Mouse (Mus musculus): ENCODE data around the gene Srp54c. TPM values are rescaled to one million over a fixed set of nuclear protein-coding genes. Genes with fewer than 3 reads are reported as not detected.
A peak's percentile ranks its signal among the peaks of the same experiment; 100 is the strongest.

Gene Srp54c
- total and polyA plus RNA-seq, 3 experiments = 47.7 to 104 (median 90.0) TPM

GRCm38 (mm10) chr12:55300820-55301351, 70.9 kb downstream of the Srp54c start:
- no peak overlapping the region; the same call in 1 of the 2 replicates for H3K27ac ChIP-seq (ENCODE audit: insufficient read depth, low read depth)
- no peaks in the 10 kb centered on the region for H3K27me3 ChIP-seq (replicated peaks)
- H3K9ac ChIP-seq (ENCODE audit: insufficient read depth, low read depth) = peak overlapping the region; percentile 97
- peaks cover 21 to 36% of the 10 kb centered on the region in 2 experiments for H3K36me3 ChIP-seq (replicated peaks in 1 of 2; ENCODE audit: control insufficient read depth in 1 of 2, insufficient read depth in 1 of 2, low read length in 1 of 2)
- H3K4me2 ChIP-seq (ENCODE audit: insufficient read depth, low read depth, poor library complexity, severe bottlenecking) = peak overlapping the region; percentile 97
- dilution Hi-C loops (cut with MboI; ENCODE audit: extremely low pct_ligation_motif_present, extremely low pct_unique_long_range_greater_than_20kb, low sequenced_read_pairs) (no loop called here), in situ Hi-C loops (cut with MboI; ENCODE audit: low pct_ligation_motif_present, low pct_unique_long_range_greater_than_20kb, low sequenced_read_pairs) (no loop called here)
- H3K9me3 ChIP-seq (replicated peaks; ENCODE audit: low read length) = no peaks in the 10 kb centered on the region
- DNase-seq (ENCODE audit: extremely low read depth) = no peak
- H3K4me1 ChIP-seq (ENCODE audit: control insufficient read depth in 1 of 2, insufficient read depth in 2 of 2) = peaks cover 2 to 35% of the 10 kb centered on the region in 2 experiments; a peak in 2 of 4 replicates
- H3K4me3 ChIP-seq (replicated peaks in 1 of 3; ENCODE audit: low read depth in 2 of 3, low read length in 2 of 3, poor library complexity in 1 of 3) = peak overlapping the region; percentile 56 to 88 (median 69)
- peaks cover 54% of the 10 kb centered on the region for H3K79me2 ChIP-seq (replicated peaks; ENCODE audit: control insufficient read depth, extremely low read depth, insufficient read depth, poor library complexity, severe bottlenecking)
- TF ChIP-seq ELF1 (IDR thresholded peaks at IDR 0.05; ENCODE audit: low read depth, low read length) (no peak), JUN (IDR thresholded peaks at IDR 0.05; ENCODE audit: insufficient read depth, low read depth, low read length) (no peak), NELFE (IDR thresholded peaks at IDR 0.05; ENCODE audit: low read depth, low read length) (no peak), PAX5 (IDR thresholded peaks at IDR 0.05; ENCODE audit: low read length) (no peak), CHD1 (IDR thresholded peaks at IDR 0.05; ENCODE audit: low read depth, low read length) (no peak), MXI1 (IDR thresholded peaks at IDR 0.05; ENCODE audit: low read depth, low read length) (peak; percentile 41; the same call in 1 of the 2 replicates), MAX (IDR thresholded peaks at IDR 0.05; ENCODE audit: low read length) (peak; percentile 68; the same call in 1 of the 2 replicates), MYC (IDR thresholded peaks at IDR 0.05; ENCODE audit: low read depth, low read length) (peak; percentile 95)

GRCm38 (mm10) chr12:55301472-55302300, 71.7 kb downstream of the Srp54c start:
- Histone ChIP-seq H3K36me3 (replicated peaks in 1 of 2; ENCODE audit: control insufficient read depth in 1 of 2, insufficient read depth in 1 of 2, low read length in 1 of 2) (peaks cover 20 to 38% of the 10 kb centered on the region in 2 experiments), H3K4me2 (ENCODE audit: insufficient read depth, low read depth, poor library complexity, severe bottlenecking) (peak overlapping the region; percentile 97), H3K4me1 (ENCODE audit: control insufficient read depth in 1 of 2, insufficient read depth in 2 of 2) (peaks cover 2 to 38% of the 10 kb centered on the region in 2 experiments; a peak in 2 of 4 replicates), H3K27ac (ENCODE audit: insufficient read depth, low read depth) (peak overlapping the region; percentile 75; the same call in 1 of the 2 replicates), H3K27me3 (replicated peaks) (no peaks in the 10 kb centered on the region), H3K9me3 (replicated peaks; ENCODE audit: low read length) (no peaks in the 10 kb centered on the region), H3K79me2 (replicated peaks; ENCODE audit: control insufficient read depth, extremely low read depth, insufficient read depth, poor library complexity, severe bottlenecking) (peaks cover 55% of the 10 kb centered on the region), H3K9ac (ENCODE audit: insufficient read depth, low read depth) (peak overlapping the region; percentile 97), H3K4me3 (replicated peaks in 1 of 3; ENCODE audit: low read depth in 2 of 3, low read length in 2 of 3, poor library complexity in 1 of 3) (peak overlapping the region; percentile 56 to 88 (median 69))
- in situ Hi-C loops (cut with MboI; ENCODE audit: low pct_ligation_motif_present, low pct_unique_long_range_greater_than_20kb, low sequenced_read_pairs) = no loop called here
- DNase-seq (ENCODE audit: extremely low read depth) = peak; percentile 34
- dilution Hi-C loops (cut with MboI; ENCODE audit: extremely low pct_ligation_motif_present, extremely low pct_unique_long_range_greater_than_20kb, low sequenced_read_pairs) = no loop called here
- peak; percentile 85 for TF ChIP-seq MAX (IDR thresholded peaks at IDR 0.05; ENCODE audit: low read length)
- TF ChIP-seq RAD21 (IDR thresholded peaks at IDR 0.05; ENCODE audit: low read depth, low read length) = no peak
- peak; percentile 81 for TF ChIP-seq MYC (IDR thresholded peaks at IDR 0.05; ENCODE audit: low read depth, low read length)
- 0 out of 2 replicates have a peak, but pooled peaks have one; percentile 21 for TF ChIP-seq UBTF (IDR thresholded peaks at IDR 0.05; ENCODE audit: low read depth, low read length)
- TF ChIP-seq IRF4 (IDR thresholded peaks at IDR 0.05; ENCODE audit: low read depth, low read length) = 0 out of 2 replicates have a peak, but pooled peaks have one; percentile 23
- TF ChIP-seq SIN3A (IDR thresholded peaks at IDR 0.05; ENCODE audit: low read length) = peak; percentile 51; the same call in 1 of the 2 replicates
- no peak for TF ChIP-seq MEF2A (IDR thresholded peaks at IDR 0.05; ENCODE audit: borderline replicate concordance, low read depth, low read length)
- TF ChIP-seq MAZ (IDR thresholded peaks at IDR 0.05; ENCODE audit: low read depth, low read length) = 0 out of 2 replicates have a peak, but pooled peaks have one; percentile 17
- peak; percentile 71 for TF ChIP-seq MXI1 (IDR thresholded peaks at IDR 0.05; ENCODE audit: low read depth, low read length)
- TF ChIP-seq ETS1 (conservative IDR thresholded peaks at IDR 0.05; ENCODE audit: low read depth, low read length) = no peak
- TF ChIP-seq BHLHE40 (IDR thresholded peaks at IDR 0.05; ENCODE audit: low read depth, low read length) = peak; percentile 60; the same call in 1 of the 2 replicates

Data from CH12.LX (cell line).